Mouse (Mus musculus) lung, adult 2 months (tissue): ENCODE measurements at regions not wholly inside any gene's neighbourhood (a gene's known extent, or its start where the extent isn't known, plus 50 kb on each side); places are given as distances from the start of the nearest gene placed in this dataset.

Experiments
- CTCF ChIP-seq: fragments of 200-500 bp; IDR thresholded peaks from 2 replicates; pipeline ENCODE4 v1.5.1; 2011; ENCODE audit warnings: mild to moderate bottlenecking, low read length, control low read depth; ENCODE audit not compliant: insufficient read depth
- POLR2A ChIP-seq: fragments of 200-500 bp; IDR thresholded peaks from 2 replicates; pipeline ENCODE4 v1.6.1; 2011; ENCODE audit warnings: low read depth, mild to moderate bottlenecking, control low read depth, low read length, borderline replicate concordance; ENCODE audit errors: extremely low read depth

- TF ChIP-seq CTCF (no peak), POLR2A (no peak)
These were observed 229.7 kb downstream of the Tle3 start for GRCm38 (mm10) chr9:61601911-61602310.
